Mouse (Mus musculus) bone marrow, adult 2 months (tissue): ENCODE data around the gene 0610010K14Rik. TPM values are rescaled to one million over a fixed set of nuclear protein-coding genes. Genes with fewer than 3 reads are reported as not detected.

ENCODE experiments used
- H3K27ac ChIP-seq: fragments of 200-500 bp; 2 replicates; pipeline ENCODE4 v1.5.1; 2012; ENCODE audit warnings: low read depth, mild to moderate bottlenecking, control low read depth, inconsistent platforms, low read length; ENCODE audit not compliant: control insufficient read depth, poor library complexity, insufficient read depth
- H3K4me1 ChIP-seq: fragments of 200-500 bp; 2 replicates; pipeline ENCODE4 v1.6.1; 2011; ENCODE audit warnings: low read length; ENCODE audit not compliant: control insufficient read depth, insufficient read depth
- H3K4me3 ChIP-seq: fragments of 200-500 bp; replicated peaks from 2 replicates; pipeline ENCODE3; 2011; ENCODE audit warnings: mild to moderate bottlenecking, low read depth, low read length, control low read depth; ENCODE audit not compliant: control insufficient read depth
- CTCF ChIP-seq: fragments of 200-500 bp; IDR thresholded peaks from 2 replicates; pipeline ENCODE4 v1.5.1; 2011; ENCODE audit warnings: low read length, control low read depth; ENCODE audit not compliant: control insufficient read depth, insufficient read depth
- POLR2A ChIP-seq: fragments of 200-500 bp; IDR thresholded peaks from 2 replicates; pipeline ENCODE4 v1.6.1; 2011; ENCODE audit warnings: low read depth, mild to moderate bottlenecking, control low read depth, low read length, borderline replicate concordance; ENCODE audit not compliant: control insufficient read depth
- WGBS: fragments of 180-500 bp; shearing (Covaris S2); methylation state at CpG from one replicate; pipeline ENCODE4 v1.1.7; 2018; 5-methylcytosine and 5-hydroxymethylcytosine counted together
- polyA plus RNA-seq: library from polyadenylated mRNA; stranded (reverse); fragments of >200 nt; gene quantifications from 2 replicates; pipeline ENCODE4 v1.2.4, GENCODE M21; 2011; ENCODE audit warnings: low replicate concordance; ENCODE audit not compliant: missing spikeins, insufficient read depth, insufficient read length

0610010K14Rik gene
- 67.2 and 107 TPM in 2 replicates for polyA plus RNA-seq

- H3K4me1 ChIP-seq: peaks cover 3% of the 10 kb centered on the region; the same call in 1 of the 2 replicates
- peak; percentile 91 for TF ChIP-seq POLR2A
- peak; percentile 66; the same call in 1 of the 2 replicates for TF ChIP-seq CTCF
- WGBS: under 1% methylated on average over 69 of the region's 70 CpGs
Measured at GRCm38 (mm10) chr11:70237457-70238167, at the start of gene 0610010K14Rik. Gene 0610010K14Rik (minus strand): TSS chr11:70237914.

GRCm38 (mm10) chr11:70285686-70286085, 48.0 kb upstream of the 0610010K14Rik start:
- Histone ChIP-seq H3K4me1 (peaks cover 2% of the 10 kb centered on the region; the same call in 1 of the 2 replicates), H3K4me3 (no peak overlapping the region), H3K27ac (no peak overlapping the region)
- WGBS: 59% methylated on average over 5 of the region's 5 CpGs
- TF ChIP-seq POLR2A: no peak
- TF ChIP-seq CTCF: no peak

More at GRCm38 (mm10) chr11:70237457-70238167, at the start of gene 0610010K14Rik:
- Histone ChIP-seq H3K27ac (peak within 1 kb of the TSS; percentile 96), H3K4me3 (peak within 1 kb of the TSS; percentile 89)

- Histone ChIP-seq H3K27ac (no peak overlapping the region), H3K4me3 (no peak overlapping the region), H3K4me1 (peaks cover 1% of the 10 kb centered on the region; the same call in 1 of the 2 replicates)
- 8% methylated on average over 3 of the region's 3 CpGs for WGBS
- TF ChIP-seq POLR2A: no peak
- TF ChIP-seq CTCF: no peak
Measured at GRCm38 (mm10) chr11:70284757-70285156, 47.0 kb upstream of the 0610010K14Rik start.

GRCm38 (mm10) chr11:70283666-70284065, 46.0 kb upstream of the 0610010K14Rik start:
- TF ChIP-seq CTCF (no peak), POLR2A (no peak)
- WGBS: 80% methylated on average over 4 of the region's 4 CpGs

GRCm38 (mm10) chr11:70280441-70280840, 42.7 kb upstream of the 0610010K14Rik start:
- TF ChIP-seq POLR2A (no peak), CTCF (no peak)
- Histone ChIP-seq H3K27ac (no peak overlapping the region), H3K4me3 (no peak overlapping the region), H3K4me1 (peaks cover 1% of the 10 kb centered on the region; the same call in 1 of the 2 replicates)
- WGBS: 4% methylated on average over 3 of the region's 3 CpGs

More at GRCm38 (mm10) chr11:70283666-70284065, 46.0 kb upstream of the 0610010K14Rik start:
- peaks cover 1% of the 10 kb centered on the region; the same call in 1 of the 2 replicates for H3K4me1 ChIP-seq
- no peak overlapping the region for H3K4me3 ChIP-seq
- no peak overlapping the region for H3K27ac ChIP-seq

GRCm38 (mm10) chr11:70278961-70279360, 41.2 kb upstream of the 0610010K14Rik start:
- H3K27ac ChIP-seq: no peak overlapping the region
- H3K4me3 ChIP-seq: no peak overlapping the region
- no peak for TF ChIP-seq CTCF
- TF ChIP-seq POLR2A: no peak
- WGBS: 89% methylated on average over 3 of the region's 3 CpGs
- H3K4me1 ChIP-seq: peaks cover 1% of the 10 kb centered on the region; the same call in 1 of the 2 replicates

- H3K27ac ChIP-seq: no peak overlapping the region
- H3K4me1 ChIP-seq: no peaks in the 10 kb centered on the region
- H3K4me3 ChIP-seq: no peak overlapping the region
- 78% methylated on average over 7 of the region's 7 CpGs for WGBS
- TF ChIP-seq POLR2A (no peak), CTCF (no peak)
Measured at GRCm38 (mm10) chr11:70271641-70272040, 33.9 kb upstream of the 0610010K14Rik start.

- TF ChIP-seq CTCF (no peak), POLR2A (no peak)
- WGBS: 67% methylated on average over 1 of the region's 1 CpGs
- no peak overlapping the region for H3K4me3 ChIP-seq
- no peak overlapping the region for H3K27ac ChIP-seq
- no peaks in the 10 kb centered on the region for H3K4me1 ChIP-seq
Measured at GRCm38 (mm10) chr11:70266405-70266804, 28.7 kb upstream of the 0610010K14Rik start.
